Mouse (Mus musculus) liver, embryonic 14.5 days (tissue): ENCODE measurements around the gene Saa4.

Experiments used
- CTCF ChIP-seq: IDR thresholded peaks from 2 replicates; pipeline ENCODE4 v1.5.1; 2016; ENCODE audit warnings: antibody characterized with exemption, low read depth, control low read depth
- EP300 ChIP-seq: IDR thresholded peaks from 2 replicates; pipeline ENCODE4 v1.6.1; 2016; ENCODE audit warnings: antibody characterized with exemption, low read depth

DNA sequence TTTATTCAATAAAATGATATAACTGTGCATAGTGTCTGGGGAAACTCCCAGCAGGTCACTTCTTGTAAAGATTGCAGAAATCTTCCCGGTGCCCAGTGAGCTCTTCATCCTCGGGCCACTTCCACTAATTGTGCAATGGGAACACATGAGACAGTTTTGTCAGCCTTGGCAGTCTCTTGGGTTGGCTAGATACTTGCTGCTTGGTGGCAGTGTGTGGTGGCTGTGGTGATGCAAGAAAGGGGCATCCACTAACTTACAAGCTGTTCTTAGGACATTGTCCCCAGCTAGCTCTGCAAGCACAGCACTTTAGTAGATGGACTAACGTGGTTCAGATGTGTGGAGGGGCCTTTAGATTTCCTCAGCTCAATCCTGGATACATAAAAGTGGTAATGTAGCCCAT lies 13.4 kb upstream of the Saa4 start:
- no peak for TF ChIP-seq EP300
- TF ChIP-seq CTCF = no peak
